Mouse (Mus musculus) C2C12 (cell line): ENCODE measurements at regions not wholly inside any gene's neighbourhood (a gene's known extent, or its start where the extent isn't known, plus 50 kb on each side); places are given as distances from the start of the nearest gene placed in this dataset.

Experiments
- CEBPB ChIP-seq: IDR thresholded peaks from one replicate; pipeline ENCODE4 v1.6.1; 2011; ENCODE audit warnings: low read depth, mild to moderate bottlenecking, control low read depth, moderate library complexity
- CTCF ChIP-seq: IDR thresholded peaks from one replicate; pipeline ENCODE4 v1.5.1; 2011; ENCODE audit not compliant: control insufficient read depth, insufficient read depth, insufficient read length
- MAX ChIP-seq: IDR thresholded peaks from one replicate; pipeline ENCODE4 v1.6.1; 2011; ENCODE audit warnings: mild to moderate bottlenecking, control low read depth
- MYOD1 ChIP-seq: IDR thresholded peaks from one replicate; pipeline ENCODE4 v1.6.1; 2011; ENCODE audit warnings: low read depth; ENCODE audit not compliant: control insufficient read depth, insufficient read length
- MYOG ChIP-seq: IDR thresholded peaks from one replicate; pipeline ENCODE4 v1.6.1; 2011; ENCODE audit not compliant: control insufficient read depth, insufficient read length; ENCODE audit errors: extremely low read depth
- USF1 ChIP-seq: IDR thresholded peaks from one replicate; pipeline ENCODE4 v1.6.1; 2011; ENCODE audit warnings: low read depth, mild to moderate bottlenecking, control low read depth, moderate library complexity

DNA sequence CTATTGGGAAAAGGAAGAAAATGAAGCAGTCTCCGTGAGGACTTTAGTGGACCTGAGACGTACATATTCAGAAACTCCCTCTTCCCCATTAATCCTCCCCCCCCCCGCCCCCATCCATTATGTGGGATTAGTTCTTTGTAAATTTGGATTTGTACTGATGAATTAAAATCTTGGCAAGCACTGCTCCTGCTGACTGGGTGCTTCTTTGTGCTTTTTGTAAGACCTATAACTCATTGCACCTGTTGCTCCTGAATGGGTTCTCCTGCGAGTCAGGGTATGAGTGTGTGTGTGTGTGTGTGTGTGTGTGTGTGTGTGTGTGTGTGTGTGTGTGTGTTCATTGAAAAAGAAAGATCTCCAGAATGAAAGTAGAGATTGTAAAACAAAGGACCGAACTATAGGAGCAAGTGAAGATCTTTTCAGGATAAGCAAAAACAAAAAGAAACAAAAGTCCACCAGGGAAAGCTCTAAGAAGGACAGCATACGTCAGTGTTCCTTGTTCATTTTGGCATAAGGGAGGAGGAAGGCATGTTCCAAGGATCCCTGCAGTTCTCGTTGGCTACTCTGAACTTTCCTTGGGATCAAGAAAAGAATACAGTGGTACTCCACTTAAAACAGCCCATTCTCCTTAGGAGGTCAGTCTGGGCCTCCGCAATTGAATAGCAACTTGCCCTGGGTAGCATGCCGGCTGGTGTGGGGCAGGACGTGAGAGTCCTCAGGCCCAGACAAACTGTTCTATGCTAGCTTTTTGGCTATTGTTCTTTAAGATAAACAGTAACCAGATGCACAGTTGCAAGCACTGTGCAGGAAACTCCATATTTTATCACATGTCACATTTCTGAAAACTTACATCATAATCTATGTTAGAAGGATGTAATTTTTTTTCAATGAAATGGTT lies 131.9 kb upstream of the Zfp462 start:
- TF ChIP-seq CTCF: no peak
- TF ChIP-seq MYOG: no peak
- TF ChIP-seq MAX: no peak
- no peak for TF ChIP-seq USF1
- TF ChIP-seq CEBPB: no peak
- TF ChIP-seq MYOD1: no peak
